Mouse (Mus musculus): Measurements from ENCODE around the gene P4hb. TPM values are rescaled to one million over a fixed set of nuclear protein-coding genes. Genes with fewer than 3 reads are reported as not detected.
"Not testable (repeated sequence)": the region's sequence is repeated elsewhere in the genome, so short reads cannot be mapped to it uniquely, and the experiment has no call there.

Gene P4hb
- polyA plus RNA-seq, 1 experiment from 2014 or later: 485 TPM

DNA sequence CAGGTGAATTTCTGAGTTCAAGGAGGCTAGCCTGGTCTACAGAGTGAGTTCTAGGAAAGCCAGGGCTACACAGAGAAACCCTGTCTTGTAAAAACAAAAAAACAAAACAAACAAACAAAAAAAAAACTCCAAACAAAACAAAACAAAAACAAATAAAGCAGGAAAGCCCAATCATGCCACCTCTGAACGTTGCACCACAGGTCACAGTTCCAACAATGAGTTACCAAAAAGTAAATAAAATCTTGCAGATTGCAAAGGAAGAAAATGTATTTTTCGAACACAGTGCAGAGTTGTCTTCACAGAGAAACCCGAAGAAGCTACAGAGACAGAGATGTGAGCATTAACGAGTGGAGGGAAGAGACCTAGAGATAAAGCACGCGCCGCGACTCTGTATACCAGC is 50.5 kb downstream of the P4hb start:
- peaks cover 3% of the 10 kb centered on the region for H3K27me3 ChIP-seq (ENCODE audit: poor library complexity, severe bottlenecking)
- no peak overlapping the region for H3K4me3 ChIP-seq
- no peak overlapping the region for H3K27ac ChIP-seq
- H3K36me3 ChIP-seq (replicated peaks): no peaks in the 10 kb centered on the region
- WGBS: 90% methylated on average over 8 of the region's 8 CpGs
- H3K4me1 ChIP-seq: peaks cover 8% of the 10 kb centered on the region; the same call in 1 of the 2 replicates
- DNase-seq (ENCODE audit: extremely low spot score, low spot score): no peak
- H3K9me3 ChIP-seq: no peaks in the 10 kb centered on the region

DNA sequence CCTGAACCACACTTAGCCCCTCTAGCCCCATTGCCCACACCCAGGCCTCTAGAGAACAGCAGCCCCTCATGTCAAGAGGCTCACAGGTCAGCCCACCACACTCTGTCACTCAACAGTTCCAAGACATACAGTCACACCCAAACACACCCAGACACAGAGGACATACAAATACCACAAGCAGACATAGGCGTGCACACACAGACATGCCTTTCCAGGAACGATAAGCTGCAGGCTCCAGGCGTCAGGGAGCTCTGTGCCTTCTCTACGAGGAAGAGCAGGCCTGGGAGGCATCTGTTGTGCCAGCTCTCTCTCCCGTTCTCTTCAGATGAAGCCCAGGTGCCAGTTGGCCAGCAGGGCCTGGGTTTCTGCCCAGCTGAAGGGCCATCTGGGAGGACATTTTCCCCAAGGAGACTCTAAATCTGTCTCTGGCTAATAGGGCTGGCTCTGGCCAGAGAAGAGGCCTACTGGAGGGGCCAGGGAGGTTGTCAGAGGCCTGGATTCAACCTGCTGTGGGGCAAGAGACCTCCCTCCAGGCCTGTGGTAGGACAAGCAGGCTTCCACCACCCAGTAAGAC is 52.0 kb downstream of the P4hb start:
- Histone ChIP-seq H3K36me3 (replicated peaks) (no peaks in the 10 kb centered on the region), H3K27me3 (ENCODE audit: poor library complexity, severe bottlenecking) (peaks cover 3% of the 10 kb centered on the region; the same call in 1 of the 2 replicates), H3K27ac (no peak overlapping the region), H3K4me3 (no peak overlapping the region), H3K4me1 (peaks cover 8% of the 10 kb centered on the region; the same call in 1 of the 2 replicates), H3K9me3 (no peaks in the 10 kb centered on the region)
- no peak for DNase-seq (ENCODE audit: extremely low spot score, low spot score)
- 93% methylated on average over 5 of the region's 5 CpGs for WGBS

DNA sequence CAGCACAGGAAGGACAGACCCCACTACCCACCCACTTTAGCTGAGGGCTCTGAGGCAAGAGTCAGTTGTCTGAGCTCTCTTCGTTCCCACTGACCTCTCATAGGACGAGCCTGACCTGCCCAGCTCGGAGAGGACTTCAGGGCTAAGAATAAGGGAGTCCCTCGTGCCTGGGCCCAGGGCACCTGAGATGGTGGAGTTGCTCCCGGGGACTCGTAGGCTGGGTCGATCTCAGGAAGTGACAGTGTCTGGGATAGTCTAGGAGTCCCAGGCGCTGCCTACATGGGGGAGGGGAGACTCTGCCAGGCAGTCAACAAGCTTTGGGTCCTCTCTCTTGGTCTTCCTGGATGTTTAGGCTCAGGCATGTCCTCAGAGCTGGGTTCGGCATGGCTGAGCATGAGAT is 52.6 kb downstream of the P4hb start:
- Histone ChIP-seq H3K36me3 (replicated peaks) (no peaks in the 10 kb centered on the region), H3K27me3 (ENCODE audit: poor library complexity, severe bottlenecking) (peaks cover 4% of the 10 kb centered on the region; the same call in 1 of the 2 replicates), H3K4me3 (no peak overlapping the region), H3K4me1 (peaks cover 14% of the 10 kb centered on the region), H3K27ac (no peak overlapping the region), H3K9me3 (no peaks in the 10 kb centered on the region)
- 83% methylated on average over 9 of the region's 9 CpGs for WGBS
- DNase-seq (ENCODE audit: extremely low spot score, low spot score): no peak

DNA sequence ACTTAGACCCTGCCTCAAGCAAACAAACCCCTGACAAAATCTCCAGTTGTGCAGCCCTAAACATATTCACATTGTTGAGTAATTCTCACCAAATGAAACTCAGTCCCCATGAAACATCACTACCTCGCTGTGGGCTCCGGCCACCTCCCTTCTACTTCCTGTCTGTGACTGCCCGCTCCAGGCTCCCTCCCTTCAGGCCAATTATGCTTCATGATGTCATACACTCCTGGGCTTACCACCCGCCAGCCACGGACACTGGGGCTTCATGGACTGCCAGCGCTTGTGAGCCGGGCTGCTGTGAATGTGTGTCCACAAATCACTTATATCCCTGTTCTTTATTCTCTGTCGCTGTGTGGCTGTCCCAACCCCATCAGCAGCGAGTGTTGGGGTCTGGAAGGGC is 53.3 kb downstream of the P4hb start:
- H3K27me3 ChIP-seq (ENCODE audit: poor library complexity, severe bottlenecking): peaks cover 4% of the 10 kb centered on the region; the same call in 1 of the 2 replicates
- H3K36me3 ChIP-seq (replicated peaks): no peaks in the 10 kb centered on the region
- H3K27ac ChIP-seq: no peak overlapping the region
- no peaks in the 10 kb centered on the region for H3K9me3 ChIP-seq
- no peak for DNase-seq (ENCODE audit: extremely low spot score, low spot score)
- peak overlapping the region; percentile 6; the same call in 1 of the 2 replicates for H3K4me3 ChIP-seq
- WGBS: 64% methylated on average over 9 of the region's 9 CpGs
- peaks cover 15% of the 10 kb centered on the region for H3K4me1 ChIP-seq

GRCm38 (mm10) chr11:120518558-120518957 is 54.5 kb downstream of the P4hb start:
- H3K27ac ChIP-seq: no peak overlapping the region
- no peak for DNase-seq (ENCODE audit: extremely low spot score, low spot score)
- WGBS: 87% methylated on average over 6 of the region's 6 CpGs

DNA sequence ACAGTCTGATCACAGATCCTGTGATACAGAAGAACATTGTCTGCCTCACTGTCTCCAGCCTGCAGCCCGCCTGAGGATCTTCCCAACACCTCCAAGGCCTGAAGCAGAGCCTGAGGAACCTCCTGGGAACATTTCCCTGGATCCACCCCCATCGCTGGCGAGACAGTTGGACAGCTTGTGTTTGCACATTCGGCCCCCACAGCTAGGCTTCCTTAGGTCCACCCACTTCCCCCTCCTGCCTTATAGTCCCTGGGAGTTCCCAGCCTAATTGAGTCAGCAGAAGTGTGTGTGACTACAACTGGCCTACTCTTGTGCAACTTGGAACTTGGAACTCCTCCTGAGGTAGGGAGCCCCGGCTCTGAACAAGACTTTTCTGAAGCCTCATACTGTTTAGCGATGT is 55.0 kb downstream of the P4hb start:
- peaks cover 4% of the 10 kb centered on the region; the same call in 1 of the 2 replicates for H3K27me3 ChIP-seq (ENCODE audit: poor library complexity, severe bottlenecking)
- DNase-seq (ENCODE audit: extremely low spot score, low spot score): no peak
- H3K9me3 ChIP-seq: no peaks in the 10 kb centered on the region
- H3K36me3 ChIP-seq (replicated peaks): no peaks in the 10 kb centered on the region
- WGBS: 73% methylated on average over 6 of the region's 6 CpGs
- H3K27ac ChIP-seq: no peak overlapping the region
- H3K4me1 ChIP-seq: peaks cover 18% of the 10 kb centered on the region
- no peak overlapping the region for H3K4me3 ChIP-seq

More at GRCm38 (mm10) chr11:120518558-120518957, 54.5 kb downstream of the P4hb start:
- no peaks in the 10 kb centered on the region for H3K9me3 ChIP-seq
- peaks cover 4% of the 10 kb centered on the region; the same call in 1 of the 2 replicates for H3K27me3 ChIP-seq (ENCODE audit: poor library complexity, severe bottlenecking)
- peaks cover 15% of the 10 kb centered on the region for H3K4me1 ChIP-seq
- no peaks in the 10 kb centered on the region for H3K36me3 ChIP-seq (replicated peaks)
- H3K4me3 ChIP-seq: no peak overlapping the region

- DNase-seq (ENCODE audit: extremely low spot score, low spot score): no peak
- H3K9me3 ChIP-seq: no peaks in the 10 kb centered on the region
- no peaks in the 10 kb centered on the region for H3K36me3 ChIP-seq (replicated peaks)
- peaks cover 4% of the 10 kb centered on the region; the same call in 1 of the 2 replicates for H3K27me3 ChIP-seq (ENCODE audit: poor library complexity, severe bottlenecking)
- H3K27ac ChIP-seq: no peak overlapping the region
- H3K4me3 ChIP-seq: no peak overlapping the region
- H3K4me1 ChIP-seq: peaks cover 22% of the 10 kb centered on the region
- WGBS: 84% methylated on average over 4 of the region's 4 CpGs
These were observed 55.9 kb downstream of the P4hb start for GRCm38 (mm10) chr11:120517147-120517546.

DNA sequence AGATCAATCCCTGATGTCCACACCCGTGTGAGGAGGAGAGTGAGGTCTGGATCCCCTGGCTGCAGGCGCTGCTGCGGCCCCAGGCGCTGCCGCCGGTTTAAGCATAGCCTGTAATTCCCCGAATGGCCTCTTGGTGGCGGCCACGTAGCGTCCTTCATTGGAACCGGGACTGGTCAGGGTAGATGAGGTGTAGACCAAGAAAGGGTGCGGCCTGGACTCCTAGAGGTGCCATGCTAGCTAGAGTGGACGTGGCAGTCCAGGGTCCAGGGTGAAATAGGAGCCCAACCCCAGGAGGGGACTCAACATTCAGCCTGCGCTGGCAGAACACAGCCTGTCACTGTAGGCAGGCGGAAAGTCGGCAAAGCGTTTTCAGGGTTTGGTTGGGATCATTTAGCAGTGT is 57.4 kb downstream of the P4hb start:
- Histone ChIP-seq H3K4me3 (no peak overlapping the region), H3K27ac (peak overlapping the region; percentile 26; the same call in 1 of the 2 replicates), H3K27me3 (ENCODE audit: poor library complexity, severe bottlenecking) (peaks cover 7% of the 10 kb centered on the region; the same call in 1 of the 2 replicates), H3K9me3 (no peaks in the 10 kb centered on the region), H3K4me1 (peaks cover 32% of the 10 kb centered on the region), H3K36me3 (replicated peaks) (no peaks in the 10 kb centered on the region)
- DNase-seq (ENCODE audit: extremely low spot score, low spot score): peak; percentile 88
- WGBS: 21% methylated on average over 17 of the region's 17 CpGs

GRCm38 (mm10) chr11:120514262-120514661 is 58.8 kb downstream of the P4hb start:
- H3K4me1 ChIP-seq: peaks cover 38% of the 10 kb centered on the region
- H3K27me3 ChIP-seq (ENCODE audit: poor library complexity, severe bottlenecking); H3K27ac ChIP-seq; H3K4me3 ChIP-seq; H3K36me3 ChIP-seq (replicated peaks); DNase-seq (ENCODE audit: extremely low spot score, low spot score); H3K9me3 ChIP-seq: not testable (repeated sequence)
- WGBS: 95% methylated on average over 2 of the region's 2 CpGs

DNA sequence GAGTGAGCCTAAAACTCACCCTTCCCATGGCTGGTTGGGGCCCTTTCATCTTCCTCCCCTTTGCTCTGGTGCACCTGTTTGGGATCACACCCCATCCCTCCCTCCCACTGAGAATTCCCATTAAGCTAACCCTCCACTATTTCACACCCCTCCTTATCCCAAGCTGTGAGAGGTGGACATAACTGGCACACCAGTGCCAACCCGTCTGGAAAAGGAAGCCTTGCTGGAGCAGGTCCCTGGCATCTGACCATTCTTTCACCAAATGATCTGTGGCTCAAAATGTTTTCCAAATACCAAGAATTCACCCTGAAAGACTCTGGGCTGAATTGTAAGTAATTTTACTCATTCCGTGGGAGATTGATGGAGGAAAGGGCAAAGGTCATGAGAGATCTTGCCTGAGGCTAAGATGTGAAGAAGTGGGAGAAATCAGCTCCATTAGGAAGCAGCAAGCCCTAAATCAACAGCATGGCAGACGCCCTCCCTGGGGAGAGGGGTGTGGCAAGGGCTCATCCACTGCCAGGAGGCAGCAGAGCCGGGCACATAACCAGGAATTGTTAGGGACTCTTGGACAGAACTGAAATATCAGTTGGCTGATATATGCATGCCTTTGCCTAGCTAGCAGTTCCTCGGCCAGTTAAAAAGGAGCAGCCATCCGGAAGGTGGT is 60.1 kb downstream of the P4hb start:
- WGBS: 57% methylated on average over 6 of the region's 6 CpGs
- H3K27me3 ChIP-seq (ENCODE audit: poor library complexity, severe bottlenecking): peaks cover 13% of the 10 kb centered on the region
- H3K4me3 ChIP-seq: no peak overlapping the region
- H3K4me1 ChIP-seq: peaks cover 34% of the 10 kb centered on the region
- no peak for DNase-seq (ENCODE audit: extremely low spot score, low spot score)
- H3K36me3 ChIP-seq (replicated peaks): no peaks in the 10 kb centered on the region
- no peak overlapping the region for H3K27ac ChIP-seq
- no peaks in the 10 kb centered on the region for H3K9me3 ChIP-seq

DNA sequence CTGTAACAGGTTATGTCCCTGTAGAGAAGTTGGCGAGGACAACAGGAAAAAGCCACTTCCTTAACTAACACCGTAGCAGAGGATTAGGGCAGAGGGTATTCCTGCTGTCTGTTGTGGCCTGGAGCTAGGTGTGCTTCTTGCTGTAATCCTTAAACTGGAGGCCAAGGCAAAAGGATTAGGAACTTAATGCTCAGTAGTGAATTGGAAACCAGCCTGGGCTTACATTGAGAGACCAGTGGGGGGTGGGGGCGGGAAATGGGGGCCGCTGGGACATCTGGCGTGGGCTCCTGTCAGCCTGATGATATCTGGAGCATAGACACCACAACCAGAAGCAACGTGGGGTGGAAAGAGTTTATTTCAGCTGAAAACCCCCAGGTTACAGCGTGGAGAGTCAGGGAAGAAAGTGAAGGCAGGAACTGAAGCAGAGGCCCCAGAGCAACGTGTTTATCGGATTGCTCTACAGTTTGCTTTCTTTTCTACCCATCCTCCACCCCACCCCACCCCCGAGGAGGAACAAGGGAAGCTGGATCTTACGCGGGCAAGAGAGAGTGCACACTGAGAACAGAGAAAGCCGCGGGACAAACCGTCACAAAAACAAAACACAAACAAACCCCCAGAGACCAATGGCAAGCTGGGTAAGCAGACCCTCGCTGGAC is 62.5 kb downstream of the P4hb start:
- peaks cover 9% of the 10 kb centered on the region for H3K27me3 ChIP-seq (ENCODE audit: poor library complexity, severe bottlenecking)
- no peaks in the 10 kb centered on the region for H3K9me3 ChIP-seq
- no peaks in the 10 kb centered on the region for H3K36me3 ChIP-seq (replicated peaks)
- H3K4me1 ChIP-seq: peaks cover 29% of the 10 kb centered on the region
- H3K27ac ChIP-seq: peak overlapping the region; percentile 82
- no peak for DNase-seq (ENCODE audit: extremely low spot score, low spot score)
- peak overlapping the region; percentile 40 for H3K4me3 ChIP-seq
- WGBS: 1% methylated on average over 16 of the region's 16 CpGs
